Mouse (Mus musculus): ENCODE results near the gene Lrfn2.

- no peak for TF ChIP-seq CTCF (IDR thresholded peaks at IDR 0.05; ENCODE audit: borderline replicate concordance, insufficient read depth, low read depth, low read length)
- TF ChIP-seq POLR2A (IDR thresholded peaks at IDR 0.05; ENCODE audit: borderline replicate concordance, insufficient read depth, low read length) = no peak
These were observed 129.0 kb downstream of the Lrfn2 start for GRCm38 (mm10) chr17:49061141-49061540.
